Mouse (Mus musculus) right cerebral cortex, postnatal 14 days (tissue): ENCODE data around the gene Srcap.
"Not testable (repeated sequence)": the region's sequence is repeated elsewhere in the genome, so short reads cannot be mapped to it uniquely, and the experiment has no call there.

Experiments
- DNase-seq: peaks from one replicate; pipeline ENCODE4 v3.0.0; 2022

Gene Srcap

GRCm38 (mm10) chr7:127511808-127512230, at the start of gene Srcap:
Srcap (plus strand) TSS chr7:127511983.
- peak; percentile 97 for DNase-seq

DNA sequence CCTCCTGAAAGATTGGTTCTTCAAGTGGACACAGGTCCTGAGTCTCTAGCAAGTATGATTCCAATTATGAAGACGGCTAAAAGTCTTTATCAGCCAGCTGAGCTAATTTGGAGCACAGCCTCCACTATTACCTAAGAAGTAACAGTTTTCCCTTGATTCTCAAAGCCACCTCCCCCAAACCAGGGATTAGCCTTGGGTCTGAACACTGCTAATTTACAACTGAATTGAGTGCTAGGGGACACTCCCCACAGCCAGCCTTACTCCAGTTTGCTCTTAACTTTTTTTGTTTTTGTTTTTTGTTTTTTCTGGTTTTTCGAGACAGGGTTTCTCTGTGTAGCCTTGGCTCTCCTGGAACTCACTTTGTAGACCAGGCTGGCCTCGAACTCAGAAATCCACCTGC, 46.6 kb upstream of the Srcap start:
- DNase-seq = no peak

DNA sequence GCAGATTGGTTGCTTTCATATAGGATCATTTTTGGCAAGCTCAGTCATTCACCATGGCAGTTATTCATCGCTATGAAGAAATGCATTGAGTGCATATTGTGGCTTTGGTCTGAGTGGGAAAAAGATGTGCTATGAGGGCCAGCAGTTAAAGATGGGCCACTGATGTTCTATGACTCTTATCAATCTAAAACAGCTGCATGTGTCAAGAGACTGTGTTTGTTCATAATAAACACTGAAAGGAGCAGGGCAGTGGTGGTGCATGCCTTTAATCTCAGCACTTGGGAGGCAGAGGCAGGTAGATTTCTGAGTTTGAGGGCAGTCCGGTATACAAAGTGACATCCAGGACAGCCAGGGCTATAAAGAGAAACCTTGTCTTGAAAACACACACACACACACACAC, 46.1 kb upstream of the Srcap start:
- DNase-seq = not testable (repeated sequence)

DNA sequence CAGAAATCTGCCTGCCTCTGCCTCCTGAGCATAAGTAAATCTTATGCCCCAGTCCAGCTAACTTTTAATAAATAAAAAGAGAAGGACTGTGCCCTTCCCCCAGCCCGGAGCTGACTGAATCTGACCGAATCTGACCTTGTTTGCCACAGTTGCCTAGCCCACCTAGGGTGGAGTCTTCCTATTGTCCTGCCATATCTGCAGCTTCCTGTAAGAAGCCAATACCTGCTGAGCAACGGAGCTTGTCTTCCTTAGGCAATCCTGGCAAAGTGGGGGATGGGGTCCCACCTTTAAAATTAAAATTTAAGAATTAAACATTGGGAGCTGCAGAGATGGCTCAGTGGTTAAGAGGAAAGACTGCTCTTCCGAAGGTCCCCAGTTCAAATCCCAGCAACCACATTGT, 45.2 kb upstream of the Srcap start:
- no peak for DNase-seq

GRCm38 (mm10) chr7:127470011-127470715, 41.6 kb upstream of the Srcap start:
- DNase-seq = no peak

DNA sequence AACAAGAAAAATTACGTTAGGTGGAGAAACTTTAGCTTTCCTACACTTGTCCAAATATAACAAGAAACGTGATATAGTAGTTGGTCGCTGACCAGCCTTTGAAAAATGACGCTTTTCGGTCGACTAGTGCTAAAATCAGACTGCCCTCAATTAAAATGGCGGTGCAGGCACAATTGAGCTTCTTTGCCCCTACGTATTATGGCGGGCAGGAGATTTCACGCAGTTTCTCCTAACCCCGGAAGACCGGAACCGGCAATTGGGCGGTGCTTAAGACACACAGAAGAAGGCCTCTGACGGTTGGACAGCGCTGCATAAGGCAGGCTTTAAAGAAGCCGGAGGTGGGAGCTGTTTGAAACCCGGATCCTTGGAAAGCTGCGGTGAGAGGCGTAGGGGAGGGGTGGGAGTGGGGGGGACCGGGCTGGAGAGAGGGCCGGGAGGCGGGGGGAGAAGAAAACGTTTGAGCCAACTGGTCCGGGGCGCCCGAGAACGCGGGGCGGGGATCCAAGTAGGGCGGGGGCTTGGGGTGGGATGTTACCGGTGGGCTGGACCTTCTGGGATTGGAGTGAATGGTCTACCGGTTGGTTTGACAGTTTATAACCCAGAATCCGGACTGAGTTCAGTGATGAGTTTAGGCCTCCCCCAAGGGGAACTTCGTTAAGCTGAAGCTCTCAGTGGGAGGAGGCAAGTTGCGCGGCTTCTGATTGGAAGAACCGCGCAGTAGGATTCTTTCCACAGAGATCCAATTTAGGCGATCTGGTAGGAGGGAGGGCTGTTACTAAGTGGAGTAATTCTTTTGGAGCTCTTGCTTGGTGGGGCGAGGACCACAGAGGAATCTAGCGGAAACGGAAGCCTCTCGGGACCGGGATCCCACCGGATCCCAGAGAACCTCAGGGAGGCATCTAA, 40.8 kb upstream of the Srcap start:
- peak; percentile 82 for DNase-seq

GRCm38 (mm10) chr7:127471646-127472010, 40.2 kb upstream of the Srcap start:
- peak; percentile 55 for DNase-seq

DNA sequence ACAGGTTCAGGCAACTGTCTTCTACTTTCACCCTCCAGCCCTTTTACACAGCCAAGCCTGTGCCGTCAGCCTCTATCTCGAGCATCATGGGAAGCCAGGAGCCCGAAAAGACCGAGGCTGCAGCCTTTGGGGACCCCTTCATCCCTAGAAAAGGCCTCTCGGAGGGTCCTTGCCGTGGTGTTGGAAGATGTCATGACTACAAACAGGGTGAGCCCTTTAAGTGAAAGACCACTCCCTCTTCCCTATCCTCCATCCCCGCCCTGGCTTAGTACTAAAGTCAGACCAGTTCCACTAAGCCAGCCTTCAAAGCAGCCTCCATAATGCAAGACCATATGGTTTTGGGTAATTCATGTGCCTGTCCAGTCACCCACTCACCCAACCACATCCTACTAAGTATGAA, 39.7 kb upstream of the Srcap start:
- DNase-seq = no peak

- no peak for DNase-seq
Observed at GRCm38 (mm10) chr7:127473705-127474104, 38.1 kb upstream of the Srcap start.

GRCm38 (mm10) chr7:127474378-127475070, 37.3 kb upstream of the Srcap start:
- DNase-seq = no peak

- no peak for DNase-seq
Observed at GRCm38 (mm10) chr7:127475186-127475740, 36.5 kb upstream of the Srcap start.

GRCm38 (mm10) chr7:127476336-127476735, 35.4 kb upstream of the Srcap start:
- DNase-seq = no peak

- no peak for DNase-seq
Observed at GRCm38 (mm10) chr7:127476855-127477254, 34.9 kb upstream of the Srcap start.

- DNase-seq = peak; percentile 99
Observed at GRCm38 (mm10) chr7:127477687-127478634, 33.8 kb upstream of the Srcap start.

DNA sequence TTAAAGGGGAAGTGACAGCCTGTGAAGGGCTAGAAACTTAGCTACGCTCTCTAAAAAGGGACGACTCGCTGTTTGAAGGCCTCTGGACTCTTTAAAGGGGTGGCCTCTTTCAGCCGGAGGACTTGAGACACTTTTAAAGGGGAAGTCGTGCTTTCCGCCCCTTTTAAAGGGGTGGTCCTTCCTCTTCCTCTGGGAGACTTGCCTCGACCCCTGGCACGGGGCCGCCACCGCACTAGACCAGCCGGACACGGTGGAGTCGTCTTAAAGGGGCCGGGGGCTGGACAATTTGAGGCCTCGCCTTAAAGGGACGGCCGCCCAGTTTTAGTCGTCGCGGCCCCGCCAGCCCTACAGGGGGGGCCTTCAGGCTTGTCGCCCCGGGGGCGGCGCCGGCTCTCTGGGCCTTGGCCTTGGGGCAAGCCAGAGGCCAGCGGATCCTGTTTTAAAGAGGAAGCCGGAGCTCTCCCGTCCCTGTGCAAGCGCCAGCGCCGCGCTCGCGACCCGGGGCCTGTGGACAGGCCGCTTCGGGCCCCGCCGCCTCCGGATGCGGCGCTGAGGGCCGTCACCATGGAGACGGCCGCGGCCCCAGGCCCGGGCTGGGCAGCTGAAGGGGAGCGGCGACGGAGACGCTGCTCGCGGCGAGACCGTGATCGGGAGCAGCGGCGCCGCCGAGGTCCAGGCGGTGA, 33.0 kb upstream of the Srcap start, which contains the start of gene Fbrs:
TSS of gene Fbrs (plus strand) at position 565 of the 683 bp plus-strand sequence.
- peak; percentile 93 for DNase-seq

- DNase-seq = peak; percentile 36
Observed at GRCm38 (mm10) chr7:127479318-127480225, 32.2 kb upstream of the Srcap start.

DNA sequence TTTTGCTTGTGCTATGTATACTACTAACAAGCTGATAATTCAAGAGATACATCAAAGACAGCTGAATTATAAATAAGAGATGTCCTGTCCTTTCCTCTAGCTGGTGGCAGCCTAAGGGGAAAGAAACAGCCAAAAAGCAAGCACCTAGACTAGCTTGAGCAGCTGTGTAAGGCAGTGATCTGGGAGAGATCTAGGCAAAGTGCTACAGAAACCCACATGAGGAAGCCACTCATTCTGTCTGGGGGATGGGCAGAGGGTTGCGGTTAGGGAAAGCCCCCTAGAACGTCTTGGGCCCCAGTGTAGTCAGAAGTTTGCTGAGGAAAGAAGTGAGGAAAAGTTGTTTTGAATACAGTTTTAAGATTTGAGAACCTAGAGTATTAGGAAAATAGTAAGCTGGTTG, 31.5 kb upstream of the Srcap start:
- DNase-seq = no peak

DNA sequence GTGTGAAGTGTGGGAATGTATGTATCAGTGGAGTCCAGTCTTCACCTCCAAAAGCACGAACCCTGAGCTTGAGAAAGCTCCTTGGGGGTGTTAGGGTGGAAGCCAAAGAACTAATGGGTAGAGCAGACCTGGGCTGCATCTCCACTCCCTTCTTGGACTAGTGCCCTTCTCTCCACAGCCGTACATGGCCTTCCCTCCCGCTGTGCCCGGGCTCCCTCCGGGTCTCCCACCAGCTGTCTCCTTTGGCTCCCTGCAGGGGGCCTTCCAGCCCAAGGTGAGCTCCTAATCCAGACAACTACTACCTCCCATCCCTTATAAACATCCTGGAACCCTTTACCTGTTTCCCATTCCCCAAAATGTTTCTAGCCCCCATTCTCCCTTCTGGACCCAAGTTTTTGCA, 26.4 kb upstream of the Srcap start:
- no peak for DNase-seq

GRCm38 (mm10) chr7:127488364-127488763, 23.4 kb upstream of the Srcap start:
- not testable (repeated sequence) for DNase-seq

- DNase-seq = no peak
Observed at GRCm38 (mm10) chr7:127489982-127490381, 21.8 kb upstream of the Srcap start.
